Mouse (Mus musculus): ENCODE measurements around the gene Wdr18. TPM values are rescaled to one million over a fixed set of nuclear protein-coding genes. Genes with fewer than 3 reads are reported as not detected.
A peak's percentile ranks its signal among the peaks of the same experiment; 100 is the strongest.

Wdr18 gene
- polyA plus RNA-seq, 1 experiment from 2014 or later, result 94.8 TPM

- peaks cover 9% of the 10 kb centered on the region for H3K4me1 ChIP-seq (replicated peaks)
- H3K27me3 ChIP-seq (replicated peaks), result peaks cover 27% of the 10 kb centered on the region
- H3K27ac ChIP-seq, result no peak overlapping the region
- 89% methylated on average over 8 of the region's 8 CpGs for WGBS
- H3K9me3 ChIP-seq, result no peaks in the 10 kb centered on the region
- H3K9ac ChIP-seq, result no peak overlapping the region
- no peak overlapping the region for H3K4me3 ChIP-seq (replicated peaks)
- no peak overlapping the region for H3K4me2 ChIP-seq (replicated peaks)
- peaks cover 46% of the 10 kb centered on the region for H3K36me3 ChIP-seq
- ATAC-seq, result no peak
These were observed 14.7 kb downstream of the Wdr18 start for GRCm38 (mm10) chr10:79974668-79975067.

- Histone ChIP-seq H3K9me3 (no peaks in the 10 kb centered on the region), H3K27me3 (replicated peaks) (peaks cover 15% of the 10 kb centered on the region), H3K9ac (no peak overlapping the region), H3K4me3 (replicated peaks) (no peak overlapping the region), H3K4me2 (replicated peaks) (no peak overlapping the region), H3K4me1 (replicated peaks) (peaks cover under 1% of the 10 kb centered on the region), H3K36me3 (peaks cover 46% of the 10 kb centered on the region), H3K27ac (no peak overlapping the region)
- no peak for ATAC-seq
- 85% methylated on average over 28 of the region's 28 CpGs for WGBS
These were observed 16.2 kb downstream of the Wdr18 start for GRCm38 (mm10) chr10:79976071-79976721.

- Histone ChIP-seq H3K9me3 (no peaks in the 10 kb centered on the region), H3K27me3 (replicated peaks) (peaks cover 10% of the 10 kb centered on the region), H3K27ac (no peak overlapping the region), H3K4me1 (replicated peaks) (0 out of 2 replicates have a peak, but pooled peaks cover 3% of the 10 kb centered on the region), H3K4me2 (replicated peaks) (no peak overlapping the region), H3K4me3 (replicated peaks) (no peak overlapping the region), H3K9ac (no peak overlapping the region), H3K36me3 (peaks cover 46% of the 10 kb centered on the region)
- 77% methylated on average over 36 of the region's 36 CpGs for WGBS
- ATAC-seq, result peak; percentile 3; the same call in 1 of the 2 replicates
These were observed 16.8 kb downstream of the Wdr18 start for GRCm38 (mm10) chr10:79976722-79977107.

GRCm38 (mm10) chr10:79977324-79977723 lies 17.4 kb downstream of the Wdr18 start:
- 0 out of 2 replicates have a peak, but pooled peaks cover 5% of the 10 kb centered on the region for H3K27me3 ChIP-seq (replicated peaks)
- peaks cover 46% of the 10 kb centered on the region for H3K36me3 ChIP-seq
- ATAC-seq, result no peak
- H3K9me3 ChIP-seq, result no peaks in the 10 kb centered on the region
- no peak overlapping the region for H3K27ac ChIP-seq
- 81% methylated on average over 28 of the region's 28 CpGs for WGBS
- no peak overlapping the region for H3K4me2 ChIP-seq (replicated peaks)
- H3K4me3 ChIP-seq (replicated peaks), result no peak overlapping the region
- H3K9ac ChIP-seq, result no peak overlapping the region
- H3K4me1 ChIP-seq (replicated peaks), result peaks cover 7% of the 10 kb centered on the region

GRCm38 (mm10) chr10:79978061-79978460 lies 18.1 kb downstream of the Wdr18 start:
- Histone ChIP-seq H3K4me1 (replicated peaks) (peaks cover 14% of the 10 kb centered on the region), H3K4me3 (replicated peaks) (no peak overlapping the region), H3K9me3 (no peaks in the 10 kb centered on the region), H3K27ac (no peak overlapping the region), H3K9ac (no peak overlapping the region), H3K4me2 (replicated peaks) (no peak overlapping the region), H3K36me3 (peaks cover 46% of the 10 kb centered on the region), H3K27me3 (replicated peaks) (no peaks in the 10 kb centered on the region)
- no peak for ATAC-seq
- WGBS, result 97% methylated on average over 21 of the region's 21 CpGs

- Histone ChIP-seq H3K4me2 (replicated peaks) (no peak overlapping the region), H3K4me3 (replicated peaks) (no peak overlapping the region), H3K9me3 (no peaks in the 10 kb centered on the region), H3K36me3 (peaks cover 46% of the 10 kb centered on the region), H3K4me1 (replicated peaks) (peaks cover 19% of the 10 kb centered on the region), H3K9ac (peak overlapping the region; percentile 0; the same call in 1 of the 2 replicates), H3K27ac (no peak overlapping the region), H3K27me3 (replicated peaks) (no peaks in the 10 kb centered on the region)
- WGBS, result 89% methylated on average over 22 of the region's 22 CpGs
- ATAC-seq, result no peak
These were observed 19.6 kb downstream of the Wdr18 start for GRCm38 (mm10) chr10:79979401-79980155.

GRCm38 (mm10) chr10:79983205-79983604 lies 23.3 kb downstream of the Wdr18 start:
- WGBS, result 70% methylated on average over 5 of the region's 5 CpGs
- Histone ChIP-seq H3K9me3 (no peaks in the 10 kb centered on the region), H3K27ac (peak overlapping the region; percentile 96), H3K9ac (peak overlapping the region; percentile 92), H3K4me3 (replicated peaks) (peak overlapping the region; percentile 82), H3K4me1 (replicated peaks) (peaks cover 40% of the 10 kb centered on the region), H3K27me3 (replicated peaks) (no peaks in the 10 kb centered on the region), H3K36me3 (peaks cover 14% of the 10 kb centered on the region), H3K4me2 (replicated peaks) (peak overlapping the region; percentile 89)
- ATAC-seq, result no peak

- peak overlapping the region; percentile 96 for H3K27ac ChIP-seq
- peak overlapping the region; percentile 92 for H3K9ac ChIP-seq
- peaks cover 9% of the 10 kb centered on the region for H3K36me3 ChIP-seq
- peak overlapping the region; percentile 82 for H3K4me3 ChIP-seq (replicated peaks)
- H3K4me2 ChIP-seq (replicated peaks), result peak overlapping the region; percentile 89
- ATAC-seq, result no peak
- peaks cover 42% of the 10 kb centered on the region for H3K4me1 ChIP-seq (replicated peaks)
- under 1% methylated on average over 21 of the region's 21 CpGs for WGBS
- H3K27me3 ChIP-seq (replicated peaks), result no peaks in the 10 kb centered on the region
- H3K9me3 ChIP-seq, result no peaks in the 10 kb centered on the region
These were observed 23.7 kb downstream of the Wdr18 start for GRCm38 (mm10) chr10:79983670-79984069.

- H3K27me3 ChIP-seq (replicated peaks), result no peaks in the 10 kb centered on the region
- H3K27ac ChIP-seq, result peak within 1 kb of the TSS; percentile 96
- peaks cover 48% of the 10 kb centered on the region for H3K4me1 ChIP-seq (replicated peaks)
- peaks cover 3% of the 10 kb centered on the region for H3K36me3 ChIP-seq
- WGBS, result under 1% methylated on average over 48 of the region's 49 CpGs
- peak within 1 kb of the TSS; percentile 89 for H3K4me2 ChIP-seq (replicated peaks)
- H3K9me3 ChIP-seq, result no peaks in the 10 kb centered on the region
- peak within 1 kb of the TSS; percentile 82 for H3K4me3 ChIP-seq (replicated peaks)
- ATAC-seq, result peak; percentile 82
- peak within 1 kb of the TSS; percentile 92 for H3K9ac ChIP-seq
These were observed 24.4 kb downstream of the Wdr18 start, which contains the start of gene Tmem259 for GRCm38 (mm10) chr10:79984195-79984816. TSS of gene Tmem259 (minus strand) at chr10:79984330.

- H3K9me3 ChIP-seq, result no peaks in the 10 kb centered on the region
- peak overlapping the region; percentile 82 for H3K4me3 ChIP-seq (replicated peaks)
- H3K36me3 ChIP-seq, result no peaks in the 10 kb centered on the region; the same call in 1 of the 2 replicates
- peak overlapping the region; percentile 92 for H3K9ac ChIP-seq
- WGBS, result under 1% methylated on average over 22 of the region's 22 CpGs
- H3K4me1 ChIP-seq (replicated peaks), result peaks cover 52% of the 10 kb centered on the region
- H3K27me3 ChIP-seq (replicated peaks), result no peaks in the 10 kb centered on the region
- ATAC-seq, result peak; percentile 92
- peak overlapping the region; percentile 96 for H3K27ac ChIP-seq
- H3K4me2 ChIP-seq (replicated peaks), result peak overlapping the region; percentile 89
These were observed 24.9 kb downstream of the Wdr18 start for GRCm38 (mm10) chr10:79984871-79985270.

GRCm38 (mm10) chr10:79985334-79986231 lies 25.6 kb downstream of the Wdr18 start:
- peaks cover 55% of the 10 kb centered on the region for H3K4me1 ChIP-seq (replicated peaks)
- H3K9me3 ChIP-seq, result no peaks in the 10 kb centered on the region
- peak overlapping the region; percentile 89 for H3K4me2 ChIP-seq (replicated peaks)
- H3K9ac ChIP-seq, result peak overlapping the region; percentile 54
- WGBS, result 2% methylated on average over 35 of the region's 35 CpGs
- H3K27ac ChIP-seq, result peak overlapping the region; percentile 96
- no peak for ATAC-seq
- no peaks in the 10 kb centered on the region; the same call in 1 of the 2 replicates for H3K36me3 ChIP-seq
- H3K27me3 ChIP-seq (replicated peaks), result no peaks in the 10 kb centered on the region
- peak overlapping the region; percentile 82 for H3K4me3 ChIP-seq (replicated peaks)

All from intestine, embryonic 15.5 days (tissue).